Mouse (Mus musculus) kidney, adult 2 months (tissue): ENCODE measurements at regions not wholly inside any gene's neighbourhood (a gene's known extent, or its start where the extent isn't known, plus 50 kb on each side); places are given as distances from the start of the nearest gene placed in this dataset.

Experiments
- CTCF ChIP-seq: fragments of 200-500 bp; conservative IDR thresholded peaks from 2 replicates; pipeline ENCODE4 v1.5.1; 2011; ENCODE audit warnings: low read depth, mild to moderate bottlenecking, control low read depth, low read length, moderate library complexity, mixed read lengths; ENCODE audit not compliant: insufficient read depth, insufficient read length
- POLR2A ChIP-seq: fragments of 200-500 bp; IDR thresholded peaks from one replicate; pipeline ENCODE4 v1.6.1; 2011; ENCODE audit warnings: low read depth, low read length, control low read depth

GRCm38 (mm10) chr1:89403551-89404050 is 51.0 kb upstream of the Agap1 start:
- no peak for TF ChIP-seq CTCF
- no peak for TF ChIP-seq POLR2A
